Mouse (Mus musculus): Measurements from ENCODE around the gene Retnla. TPM values are rescaled to one million over a fixed set of nuclear protein-coding genes. Genes with fewer than 3 reads are reported as not detected.

Retnla gene
- polyA plus RNA-seq, 1 experiment from 2014 or later: not detected

- Histone ChIP-seq H3K36me3 (ENCODE audit: control insufficient read depth, insufficient read depth, low read length) (no peaks in the 10 kb centered on the region), H3K4me3 (ENCODE audit: low read depth, low read length) (no peak overlapping the region), H3K27ac (ENCODE audit: low read depth, low read length) (no peak overlapping the region), H3K9ac (ENCODE audit: low read length) (no peak overlapping the region), H3K27me3 (ENCODE audit: control insufficient read depth, insufficient read depth, low read length) (no peaks in the 10 kb centered on the region), H3K4me2 (ENCODE audit: low read depth) (no peak overlapping the region), H3K4me1 (ENCODE audit: control insufficient read depth, insufficient read depth, low read length) (no peaks in the 10 kb centered on the region), H3K9me3 (ENCODE audit: control insufficient read depth, low read length) (no peaks in the 10 kb centered on the region)
- no peak for ATAC-seq (ENCODE audit: insufficient read depth, low FRiP score, low TSS enrichment)
- WGBS: 89% methylated on average over 1 of the region's 1 CpGs
- DNase-seq (ENCODE audit: low spot score): no peak
Measured at GRCm38 (mm10) chr16:48868663-48869062, 26.3 kb downstream of the Retnla start.

- H3K36me3 ChIP-seq (ENCODE audit: control insufficient read depth, insufficient read depth, low read length): no peaks in the 10 kb centered on the region
- no peak for DNase-seq (ENCODE audit: low spot score)
- WGBS: 65% methylated on average over 3 of the region's 3 CpGs
Measured at GRCm38 (mm10) chr16:48869671-48870070, 27.3 kb downstream of the Retnla start.

GRCm38 (mm10) chr16:48871754-48872153, 29.4 kb downstream of the Retnla start:
- no peak overlapping the region for H3K4me3 ChIP-seq (ENCODE audit: low read depth, low read length)
- no peaks in the 10 kb centered on the region for H3K27me3 ChIP-seq (ENCODE audit: control insufficient read depth, insufficient read depth, low read length)
- 87% methylated on average over 1 of the region's 1 CpGs for WGBS
- no peaks in the 10 kb centered on the region for H3K4me1 ChIP-seq (ENCODE audit: control insufficient read depth, insufficient read depth, low read length)
- no peak overlapping the region for H3K9ac ChIP-seq (ENCODE audit: low read length)
- H3K36me3 ChIP-seq (ENCODE audit: control insufficient read depth, insufficient read depth, low read length): no peaks in the 10 kb centered on the region
- DNase-seq (ENCODE audit: low spot score): no peak
- no peak for ATAC-seq (ENCODE audit: insufficient read depth, low FRiP score, low TSS enrichment)
- no peak overlapping the region for H3K27ac ChIP-seq (ENCODE audit: low read depth, low read length)
- no peak overlapping the region for H3K4me2 ChIP-seq (ENCODE audit: low read depth)
- H3K9me3 ChIP-seq (ENCODE audit: control insufficient read depth, low read length): no peaks in the 10 kb centered on the region

More at GRCm38 (mm10) chr16:48869671-48870070, 27.3 kb downstream of the Retnla start:
- Histone ChIP-seq H3K27ac (ENCODE audit: low read depth, low read length) (no peak overlapping the region), H3K9ac (ENCODE audit: low read length) (no peak overlapping the region), H3K4me3 (ENCODE audit: low read depth, low read length) (no peak overlapping the region), H3K4me1 (ENCODE audit: control insufficient read depth, insufficient read depth, low read length) (no peaks in the 10 kb centered on the region), H3K4me2 (ENCODE audit: low read depth) (no peak overlapping the region), H3K27me3 (ENCODE audit: control insufficient read depth, insufficient read depth, low read length) (no peaks in the 10 kb centered on the region), H3K9me3 (ENCODE audit: control insufficient read depth, low read length) (no peaks in the 10 kb centered on the region)
- ATAC-seq (ENCODE audit: insufficient read depth, low FRiP score, low TSS enrichment): no peak

- Histone ChIP-seq H3K4me3 (ENCODE audit: low read depth, low read length) (no peak within 1 kb of the TSS), H3K4me2 (ENCODE audit: low read depth) (no peak within 1 kb of the TSS), H3K9me3 (ENCODE audit: control insufficient read depth, low read length) (no peaks in the 10 kb centered on the region), H3K4me1 (ENCODE audit: control insufficient read depth, insufficient read depth, low read length) (no peaks in the 10 kb centered on the region), H3K36me3 (ENCODE audit: control insufficient read depth, insufficient read depth, low read length) (no peaks in the 10 kb centered on the region), H3K9ac (ENCODE audit: low read length) (no peak within 1 kb of the TSS), H3K27ac (ENCODE audit: low read depth, low read length) (no peak within 1 kb of the TSS), H3K27me3 (ENCODE audit: control insufficient read depth, insufficient read depth, low read length) (no peaks in the 10 kb centered on the region)
- no peak for DNase-seq (ENCODE audit: low spot score)
- WGBS: 85% methylated on average over 4 of the region's 4 CpGs
- no peak for ATAC-seq (ENCODE audit: insufficient read depth, low FRiP score, low TSS enrichment)
Measured at GRCm38 (mm10) chr16:48872321-48872720, 30.0 kb downstream of the Retnla start, which contains the start of gene Retnlg. Retnlg (plus strand) TSS chr16:48872621.

GRCm38 (mm10) chr16:48890733-48891132, 48.4 kb downstream of the Retnla start:
- Histone ChIP-seq H3K4me2 (ENCODE audit: low read depth) (no peak overlapping the region), H3K27me3 (ENCODE audit: control insufficient read depth, insufficient read depth, low read length) (no peaks in the 10 kb centered on the region), H3K9me3 (ENCODE audit: control insufficient read depth, low read length) (no peaks in the 10 kb centered on the region), H3K4me3 (ENCODE audit: low read depth, low read length) (no peak overlapping the region), H3K36me3 (ENCODE audit: control insufficient read depth, insufficient read depth, low read length) (no peaks in the 10 kb centered on the region), H3K4me1 (ENCODE audit: control insufficient read depth, insufficient read depth, low read length) (no peaks in the 10 kb centered on the region), H3K27ac (ENCODE audit: low read depth, low read length) (no peak overlapping the region), H3K9ac (ENCODE audit: low read length) (no peak overlapping the region)
- WGBS: 60% methylated on average over 2 of the region's 2 CpGs
- DNase-seq (ENCODE audit: low spot score) (no peak), ATAC-seq (ENCODE audit: insufficient read depth, low FRiP score, low TSS enrichment) (no peak)

Other genes starting within 250 kb of the Retnla start
- gene Trat1, start 70.5 kb upstream of the Retnla start, polyA plus RNA-seq (2014; fragmentation: Nextera tagmentation; extraction: Ambion mirVana): not detected in 2 replicates
- gene Retnlb, start 25.7 kb upstream of the Retnla start, polyA plus RNA-seq (2014; fragmentation: Nextera tagmentation; extraction: Ambion mirVana): not detected in 2 replicates
- gene Retnlg, start 30.1 kb downstream of the Retnla start, polyA plus RNA-seq (2014; fragmentation: Nextera tagmentation; extraction: Ambion mirVana): not detected in 2 replicates
- gene Dzip3, start 151.6 kb downstream of the Retnla start, polyA plus RNA-seq (2014; fragmentation: Nextera tagmentation; extraction: Ambion mirVana): 51.3 and 54.6 TPM in 2 replicates
- 35.9 and 39.3 TPM in 2 replicates for gene Cip2a, start 151.6 kb downstream of the Retnla start, polyA plus RNA-seq (2014; fragmentation: Nextera tagmentation; extraction: Ambion mirVana)
- not detected in 2 replicates for gene Myh15, start 214.9 kb downstream of the Retnla start, polyA plus RNA-seq (2014; fragmentation: Nextera tagmentation; extraction: Ambion mirVana)

Measured in neural tube, embryonic 11.5 days (tissue).